Mouse (Mus musculus) stomach, postnatal 0 days (tissue): ENCODE results near the gene Tsen54. TPM values are rescaled to one million over a fixed set of nuclear protein-coding genes. Genes with fewer than 3 reads are reported as not detected.
A peak's percentile ranks its signal among the peaks of the same experiment; 100 is the strongest.

Experiments used
- ATAC-seq: fragments of 200-750 bp; cut with Nextera tagmentation; 2 replicates; pipeline ENCODE4 v1.8.0; 2017; ENCODE audit not compliant: low FRiP score, low TSS enrichment
- DNase-seq: peaks from one replicate; pipeline ENCODE4 v3.0.0-alpha.2; 2016; ENCODE audit warnings: low spot score
- H3K27ac ChIP-seq: fragments of 300-500 bp; sonication (generic); replicated peaks from 2 replicates; pipeline ENCODE4 v1.5.1; 2014; ENCODE audit warnings: mild to moderate bottlenecking, control low read depth
- H3K27me3 ChIP-seq: fragments of 300-500 bp; sonication (generic); 2 replicates; pipeline ENCODE4 v1.6.1; 2014; ENCODE audit warnings: low read length; ENCODE audit not compliant: control insufficient read depth, insufficient read depth
- H3K36me3 ChIP-seq: fragments of 300-500 bp; sonication (generic); 2 replicates; pipeline ENCODE4 v1.6.1; 2014; ENCODE audit warnings: low read length, mixed read lengths; ENCODE audit not compliant: control insufficient read depth, insufficient read depth
- H3K4me1 ChIP-seq: fragments of 300-500 bp; sonication (generic); replicated peaks from 2 replicates; pipeline ENCODE4 v1.6.1; 2014; ENCODE audit warnings: antibody characterized with exemption; ENCODE audit not compliant: control insufficient read depth, insufficient read depth
- H3K4me2 ChIP-seq: fragments of 300-500 bp; sonication (generic); replicated peaks from 2 replicates; pipeline ENCODE4 v1.6.1; 2014; ENCODE audit warnings: low read depth, mild to moderate bottlenecking, control low read depth, moderate library complexity
- H3K4me3 ChIP-seq: fragments of 300-500 bp; sonication (generic); 2 replicates; pipeline ENCODE4 v1.5.1; 2014; ENCODE audit warnings: low read depth, low read length, control low read depth
- H3K9ac ChIP-seq: fragments of 300-500 bp; sonication (generic); 2 replicates; pipeline ENCODE4 v1.6.1; 2014; ENCODE audit warnings: mild to moderate bottlenecking, low read length, control low read depth, mixed read lengths
- H3K9me3 ChIP-seq: fragments of 300-500 bp; sonication (generic); 2 replicates; pipeline ENCODE4 v1.6.1; 2016; ENCODE audit warnings: low read length; ENCODE audit not compliant: control insufficient read depth
- CTCF ChIP-seq: IDR thresholded peaks from 2 replicates; pipeline ENCODE4 v1.5.1; 2016; ENCODE audit warnings: antibody characterized with exemption, low read depth, mild to moderate bottlenecking, moderate library complexity
- EP300 ChIP-seq: optimal IDR thresholded peaks from 2 replicates; pipeline ENCODE3; 2016; ENCODE audit warnings: antibody characterized with exemption
- WGBS: fragments of 180-500 bp; shearing (Covaris S2); extraction: QIAGEN DNeasy Blood & Tissue Kit; methylation state at CpG from one replicate; pipeline ENCODE4 v1.1.7; 2014; 5-methylcytosine and 5-hydroxymethylcytosine counted together
- polyA plus RNA-seq: library from polyadenylated mRNA; unstranded; fragments of >200 nt; fragmentation: Nextera tagmentation; extraction: Ambion mirVana; gene quantifications from 2 replicates; pipeline ENCODE4 v1.2.1, GENCODE M21; 2015

Gene Tsen54
- polyA plus RNA-seq, 1 experiment from 2014 or later = 18.8 TPM

DNA sequence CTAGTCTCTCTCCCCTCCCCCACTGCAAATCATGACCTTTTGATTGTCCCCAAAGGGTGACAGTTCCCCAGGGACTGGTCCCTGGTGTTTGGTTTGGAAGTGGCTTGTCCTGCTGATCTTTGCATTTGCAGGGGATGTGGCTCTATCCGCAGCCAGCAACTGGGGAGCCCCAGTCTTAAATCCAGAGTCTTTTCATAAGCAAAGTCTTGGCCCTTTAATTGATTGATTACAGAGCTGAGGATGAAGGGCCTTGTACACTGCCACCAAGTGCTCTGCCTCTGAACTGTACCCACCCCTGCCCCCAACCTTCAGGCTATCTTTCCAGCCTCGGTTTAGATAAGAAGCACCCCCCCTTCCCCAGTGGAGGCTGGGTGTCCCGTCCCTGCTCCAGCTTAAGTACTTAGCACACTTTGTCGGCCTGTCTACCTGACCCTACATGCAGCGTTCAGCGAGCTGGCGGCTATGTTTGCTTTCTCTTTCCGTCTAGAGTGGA, 18.5 kb downstream of the Tsen54 start:
- H3K9me3 ChIP-seq = no peaks in the 10 kb centered on the region
- H3K36me3 ChIP-seq = no peaks in the 10 kb centered on the region
- H3K4me1 ChIP-seq = peaks cover 15% of the 10 kb centered on the region
- DNase-seq = peak; percentile 77
- TF ChIP-seq CTCF (peak; percentile 40), EP300 (no peak)
- no peak overlapping the region for H3K9ac ChIP-seq
- ATAC-seq = peak; percentile 46
- H3K4me2 ChIP-seq = peak overlapping the region; percentile 33; the same call in 1 of the 2 replicates
- H3K27ac ChIP-seq = peak overlapping the region; percentile 76
- H3K27me3 ChIP-seq = no peaks in the 10 kb centered on the region
- 15% methylated on average over 8 of the region's 8 CpGs for WGBS
- H3K4me3 ChIP-seq = no peak overlapping the region

DNA sequence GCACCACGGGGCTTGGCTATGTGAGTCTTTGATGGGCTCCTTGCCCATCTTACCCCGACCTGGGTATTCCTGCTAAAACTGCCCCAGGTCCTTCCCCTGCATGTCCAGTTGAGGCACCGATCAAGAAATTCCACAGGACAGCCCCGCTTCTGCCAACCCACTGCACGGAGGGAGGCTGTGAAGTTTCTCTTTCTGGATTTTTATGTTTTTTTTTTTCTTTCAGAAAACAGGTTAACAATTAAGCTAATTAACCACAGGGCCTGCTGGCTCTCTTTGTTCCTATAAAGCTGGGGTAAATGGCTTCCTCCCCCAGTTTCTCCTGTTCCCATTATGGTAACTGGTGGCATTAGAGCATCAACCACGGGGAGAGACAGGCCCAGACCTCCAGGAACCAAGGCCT, 19.5 kb downstream of the Tsen54 start:
- peak overlapping the region; percentile 23; the same call in 1 of the 2 replicates for H3K9ac ChIP-seq
- H3K36me3 ChIP-seq = no peaks in the 10 kb centered on the region
- no peak for DNase-seq
- 70% methylated on average over 6 of the region's 6 CpGs for WGBS
- peak overlapping the region; percentile 86 for H3K27ac ChIP-seq
- ATAC-seq = no peak
- H3K4me3 ChIP-seq = no peak overlapping the region
- H3K27me3 ChIP-seq = no peaks in the 10 kb centered on the region
- TF ChIP-seq CTCF = no peak
- no peak for TF ChIP-seq EP300
- peaks cover 15% of the 10 kb centered on the region for H3K4me1 ChIP-seq
- no peak overlapping the region for H3K4me2 ChIP-seq
- no peaks in the 10 kb centered on the region for H3K9me3 ChIP-seq

DNA sequence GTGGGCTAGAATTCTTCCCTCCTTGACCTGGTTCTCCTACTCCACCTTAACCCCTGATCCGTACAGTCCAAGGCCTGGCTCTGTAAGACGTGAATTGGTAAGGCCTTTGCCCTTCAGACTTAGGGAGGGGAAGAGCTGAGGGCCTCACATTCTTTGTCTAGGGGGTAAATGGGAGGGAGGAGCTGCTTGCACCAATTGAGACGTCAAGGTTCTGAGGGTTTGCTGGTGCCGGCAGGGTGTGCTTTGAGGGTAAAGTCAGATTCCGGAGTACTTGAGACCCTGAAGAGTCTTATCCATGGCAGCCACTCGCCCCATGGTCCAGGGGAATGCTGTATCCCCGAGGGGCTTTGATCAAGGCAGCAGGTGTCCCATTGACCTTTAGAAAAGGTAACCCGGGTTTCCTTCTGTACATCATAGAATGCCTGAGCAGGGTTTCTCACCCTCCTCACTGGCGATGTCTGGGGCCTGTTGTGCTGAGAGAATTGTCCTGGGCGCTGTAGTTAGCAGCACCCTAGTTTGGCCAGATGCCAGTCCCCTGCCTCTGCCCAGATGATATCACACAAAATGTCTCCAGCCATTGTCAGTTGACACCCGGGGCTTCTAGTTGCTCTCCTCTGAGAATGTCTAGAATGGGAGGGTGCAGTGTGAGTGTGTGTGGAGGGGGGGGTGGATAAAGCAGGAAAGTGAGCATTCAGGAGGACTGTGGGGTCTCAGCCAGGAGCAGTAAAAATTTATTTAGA, 22.3 kb downstream of the Tsen54 start:
- DNase-seq (no peak), ATAC-seq (no peak)
- H3K4me3 ChIP-seq = no peak overlapping the region
- no peaks in the 10 kb centered on the region for H3K36me3 ChIP-seq
- no peaks in the 10 kb centered on the region for H3K27me3 ChIP-seq
- peak overlapping the region; percentile 86 for H3K27ac ChIP-seq
- H3K4me1 ChIP-seq = peaks cover 10% of the 10 kb centered on the region
- no peak for TF ChIP-seq EP300
- TF ChIP-seq CTCF = no peak
- WGBS = 45% methylated on average over 11 of the region's 11 CpGs
- peak overlapping the region; percentile 35; the same call in 1 of the 2 replicates for H3K9ac ChIP-seq
- H3K9me3 ChIP-seq = no peaks in the 10 kb centered on the region
- no peak overlapping the region for H3K4me2 ChIP-seq

GRCm38 (mm10) chr11:115837606-115838345, 23.3 kb downstream of the Tsen54 start:
- no peak for ATAC-seq
- H3K27ac ChIP-seq = peak overlapping the region; percentile 86

GRCm38 (mm10) chr11:115838895-115839311, 24.4 kb downstream of the Tsen54 start:
- H3K9ac ChIP-seq = no peak overlapping the region
- H3K4me3 ChIP-seq = no peak overlapping the region
- no peaks in the 10 kb centered on the region for H3K36me3 ChIP-seq
- H3K9me3 ChIP-seq = no peaks in the 10 kb centered on the region
- H3K4me2 ChIP-seq = 0 out of 2 replicates have a peak overlapping the region, but pooled peaks have one; percentile 6
- ATAC-seq (peak; percentile 50), DNase-seq (peak; percentile 86)
- TF ChIP-seq CTCF = no peak
- TF ChIP-seq EP300 = no peak
- WGBS = 36% methylated on average over 4 of the region's 4 CpGs
- peaks cover 2% of the 10 kb centered on the region; the same call in 1 of the 2 replicates for H3K4me1 ChIP-seq
- no peaks in the 10 kb centered on the region for H3K27me3 ChIP-seq
- H3K27ac ChIP-seq = peak overlapping the region; percentile 86

More at GRCm38 (mm10) chr11:115837606-115838345, 23.3 kb downstream of the Tsen54 start:
- no peaks in the 10 kb centered on the region for H3K36me3 ChIP-seq
- 83% methylated on average over 22 of the region's 22 CpGs for WGBS
- no peak overlapping the region for H3K4me2 ChIP-seq
- H3K27me3 ChIP-seq = no peaks in the 10 kb centered on the region
- no peak overlapping the region for H3K9ac ChIP-seq
- H3K4me1 ChIP-seq = peaks cover 8% of the 10 kb centered on the region
- H3K4me3 ChIP-seq = no peak overlapping the region
- DNase-seq = no peak
- TF ChIP-seq EP300 = no peak
- TF ChIP-seq CTCF = no peak
- H3K9me3 ChIP-seq = no peaks in the 10 kb centered on the region

DNA sequence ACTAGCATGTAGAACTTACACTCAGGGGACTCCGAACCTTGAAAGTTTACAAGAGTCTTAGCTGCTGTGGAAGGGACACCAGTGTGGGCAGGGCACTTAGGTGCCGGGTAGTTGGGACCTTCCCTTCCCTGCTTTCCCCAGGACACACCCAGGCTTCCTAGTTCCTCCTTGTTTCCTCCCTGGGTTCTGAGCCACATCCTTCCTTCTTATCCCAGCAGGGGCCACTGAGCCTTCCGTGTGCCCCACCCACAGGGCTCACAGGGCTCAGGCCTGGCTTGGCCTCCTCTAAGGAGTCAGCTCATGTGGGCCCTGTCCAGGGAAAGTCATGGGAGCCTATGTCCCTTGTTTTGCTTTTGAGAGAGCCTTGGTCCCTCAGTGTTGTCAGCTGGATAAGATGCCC, 25.2 kb downstream of the Tsen54 start:
- H3K27ac ChIP-seq = peak overlapping the region; percentile 86
- no peak for TF ChIP-seq EP300
- no peak for TF ChIP-seq CTCF
- H3K9me3 ChIP-seq = no peaks in the 10 kb centered on the region
- no peaks in the 10 kb centered on the region for H3K27me3 ChIP-seq
- no peak for ATAC-seq
- no peaks in the 10 kb centered on the region for H3K36me3 ChIP-seq
- 56% methylated on average over 3 of the region's 3 CpGs for WGBS
- peaks cover 2% of the 10 kb centered on the region; the same call in 1 of the 2 replicates for H3K4me1 ChIP-seq
- peak; percentile 57 for DNase-seq
- H3K4me2 ChIP-seq = 0 out of 2 replicates have a peak overlapping the region, but pooled peaks have one; percentile 11
- no peak overlapping the region for H3K4me3 ChIP-seq
- no peak overlapping the region for H3K9ac ChIP-seq
